8 mouse cellular contexts compared by ENCODE assay signal in the genomic region with DNA sequence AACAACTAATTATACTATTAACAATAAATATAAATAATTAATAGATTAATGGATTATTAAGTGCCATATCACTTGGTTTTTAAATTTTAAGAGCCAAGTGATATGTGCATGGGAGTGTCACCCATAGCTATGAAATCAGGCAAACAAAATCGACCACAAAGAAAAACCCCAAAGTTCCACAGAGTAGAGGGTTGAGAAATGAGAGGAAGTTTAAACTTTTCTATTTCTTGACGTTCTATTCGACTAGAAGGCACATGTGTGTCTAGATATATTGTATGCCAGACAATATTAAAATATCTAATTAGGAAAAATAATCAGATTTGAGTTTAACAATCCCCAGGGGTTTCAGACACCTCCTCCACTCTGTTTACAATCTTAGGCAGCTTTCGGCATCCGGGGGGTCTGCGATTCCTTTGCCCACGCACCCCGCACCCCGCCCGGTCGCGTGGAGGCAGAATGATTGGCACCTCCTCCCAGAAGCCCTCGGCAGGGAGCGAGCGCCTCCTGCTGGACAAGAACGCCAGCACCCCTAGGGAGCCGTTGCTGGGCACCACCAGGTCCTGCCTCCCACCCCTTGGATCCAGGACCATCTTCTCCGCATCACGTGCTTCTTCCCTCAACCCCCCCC. TPM values are rescaled to one million over a fixed set of nuclear protein-coding genes. Genes with fewer than 3 reads are reported as not detected.
A peak's percentile ranks its signal among the peaks of the same experiment; 100 is the strongest.
DNase-seq lines count a peak whose midpoint lies in the region; ATAC-seq lines count a peak whose summit lies in the region.

No protein-coding gene starts in this region.

- peak; percentile 78 for DNase-seq in ZHBTc4 (ENCODE audit: low read depth, low spot score)
- peak; percentile 58 to 75 for DNase-seq in cerebellum, postnatal 4 days (ENCODE audit: low spot score in 2 of 2)
- peak; percentile 63 to 71 for DNase-seq in gastrocnemius, adult 8-10 months (ENCODE audit: low spot score in 2 of 2)
- DNase-seq in hindlimb bud, embryonic 11.5 days (ENCODE audit: extremely low spot score, low read depth, low spot score): peak; percentile 28
- peak; percentile 46 to 87 for DNase-seq in left cerebral cortex, postnatal 10 days (ENCODE audit: extremely low spot score in 1 of 2, low spot score in 2 of 2)
- peak; percentile 39 to 49 for DNase-seq in right cerebral cortex, postnatal 36 days (ENCODE audit: low spot score in 2 of 2)
- DNase-seq in yolk sac, embryonic 10.5 days (ENCODE audit: low spot score): peak; percentile 54

- peak; percentile 87 for ATAC-seq in megakaryocyte-erythroid progenitor cell, adult 5-6 weeks (replicated peaks; ENCODE audit: low FRiP score, low TSS enrichment, poor library complexity, severe bottlenecking)

- intact Hi-C loops in left cerebral cortex, postnatal 10 days (cut with DNase I): loop anchor here (2.0 kb wide), 1 partner anchor 143 kb away; no protein-coding TSS in a partner anchor

RNA-seq across cellular contexts. Expression of a gene that starts 0.8 kb away (rescaled TPM):
- not detected for total RNA-seq in gastrocnemius, adult 8-10 months (2022)
- under 1 TPM in 1 of 2 experiments, not detected in 1; 0.24 TPM for total RNA-seq in left cerebral cortex, postnatal 10 days (2021)
- total RNA-seq in megakaryocyte-erythroid progenitor cell, adult 5-6 weeks (2014; fragmentation: Nextera tagmentation): not detected in 2 replicates
- total RNA-seq in megakaryocyte-erythroid progenitor cell, adult 5-6 weeks (2017): not detected in 2 replicates

RNA-seq across cellular contexts. Expression of a gene that starts 56.4 kb away (rescaled TPM):
- 1 to 10 TPM in 2 of 4 experiments, under 1 TPM in 2; 0.29 to 2.3 (median 1.1) TPM for total RNA-seq in gastrocnemius, adult 8-10 months (2022)
- total RNA-seq in left cerebral cortex, postnatal 10 days (2021): 100 to 1,000 TPM; 295 to 296 TPM
- total RNA-seq in megakaryocyte-erythroid progenitor cell, adult 5-6 weeks (2014; fragmentation: Nextera tagmentation): 1.2 TPM in 1 of 2 replicates, not detected in the other
- total RNA-seq in megakaryocyte-erythroid progenitor cell, adult 5-6 weeks (2017): not detected in 2 replicates

Comparison
In these comparisons a context has a peak if more than half of its experiments do, and no peak if none do; other contexts are left out.
1. Peak in every context shown above with its lines: DNase-seq and ATAC-seq.
2. DNase-seq: peak in every context shown above with its lines; median percentile 78 in ZHBTc4; 67 in gastrocnemius, adult 8-10 months; 66 in cerebellum, postnatal 4 days; 66 in left cerebral cortex, postnatal 10 days; 54 in yolk sac, embryonic 10.5 days; 44 in right cerebral cortex, postnatal 36 days; 28 in hindlimb bud, embryonic 11.5 days.
3. RNA of a gene that starts 56.4 kb away (total RNA-seq): 295 to 296 TPM in left cerebral cortex, postnatal 10 days; 0.29 to 2.3 TPM in gastrocnemius, adult 8-10 months and 1.2 TPM in megakaryocyte-erythroid progenitor cell, adult 5-6 weeks; every median in the first group is over 10 times any median in the second.